Mouse (Mus musculus): Measurements from ENCODE around the gene Olfr31. TPM values are rescaled to one million over a fixed set of nuclear protein-coding genes. Genes with fewer than 3 reads are reported as not detected.

The Olfr31 gene
- total and polyA plus RNA-seq, 3 experiments = 0.16 TPM; not detected in 2

- no peak for TF ChIP-seq CTCF (IDR thresholded peaks at IDR 0.05; ENCODE audit: low read depth, low read length)
- no peak for TF ChIP-seq TAL1 (conservative IDR thresholded peaks at IDR 0.05; ENCODE audit: low read depth, low read length)
- TF ChIP-seq GATA2 (IDR thresholded peaks at IDR 0.05; ENCODE audit: borderline replicate concordance, low read depth, low read length) = no peak
- TF ChIP-seq GATA1 (IDR thresholded peaks at IDR 0.05; ENCODE audit: borderline replicate concordance, low read length) = no peak
- no peak for TF ChIP-seq POLR2AphosphoS5 (IDR thresholded peaks at IDR 0.05; ENCODE audit: insufficient replicate concordance, low read depth, low read length)
- no peak for ATAC-seq (ENCODE audit: extremely low read depth, insufficient number of reproducible peaks, low FRiP score, poor library complexity, severe bottlenecking)
- Histone ChIP-seq H3K27me3 (ENCODE audit: insufficient read depth, low read length) (no peaks in the 10 kb centered on the region), H3K9me3 (replicated peaks) (peaks cover 55% of the 10 kb centered on the region), H3K4me3 (ENCODE audit: low read depth, low read length) (no peak overlapping the region), H3K4me1 (ENCODE audit: insufficient read depth, low read depth, low read length) (no peaks in the 10 kb centered on the region), H3K36me3 (replicated peaks) (peaks cover 48% of the 10 kb centered on the region)
- no peak for DNase-seq (ENCODE audit: low spot score)
These were observed 31.3 kb downstream of the Olfr31 start for GRCm38 (mm10) chr14:14353740-14354510.

- peaks cover 47% of the 10 kb centered on the region for H3K9me3 ChIP-seq (replicated peaks)
- H3K27me3 ChIP-seq (ENCODE audit: insufficient read depth, low read length) = no peaks in the 10 kb centered on the region
- H3K4me1 ChIP-seq (ENCODE audit: insufficient read depth, low read depth, low read length) = no peaks in the 10 kb centered on the region
- ATAC-seq (ENCODE audit: extremely low read depth, insufficient number of reproducible peaks, low FRiP score, poor library complexity, severe bottlenecking) = no peak
- H3K36me3 ChIP-seq (replicated peaks) = peaks cover 40% of the 10 kb centered on the region
- no peak overlapping the region for H3K4me3 ChIP-seq (ENCODE audit: low read depth, low read length)
- TF ChIP-seq GATA1 (IDR thresholded peaks at IDR 0.05; ENCODE audit: borderline replicate concordance, low read length) = no peak
- TF ChIP-seq TAL1 (conservative IDR thresholded peaks at IDR 0.05; ENCODE audit: low read depth, low read length) = no peak
- TF ChIP-seq CTCF (IDR thresholded peaks at IDR 0.05; ENCODE audit: low read depth, low read length) = no peak
- TF ChIP-seq GATA2 (IDR thresholded peaks at IDR 0.05; ENCODE audit: borderline replicate concordance, low read depth, low read length) = no peak
- TF ChIP-seq POLR2AphosphoS5 (IDR thresholded peaks at IDR 0.05; ENCODE audit: insufficient replicate concordance, low read depth, low read length) = no peak
- no peak for DNase-seq (ENCODE audit: low spot score)
These were observed 32.1 kb downstream of the Olfr31 start for GRCm38 (mm10) chr14:14354511-14355359.

- Histone ChIP-seq H3K9me3 (replicated peaks) (peaks cover 41% of the 10 kb centered on the region), H3K4me3 (ENCODE audit: low read depth, low read length) (no peak overlapping the region), H3K36me3 (replicated peaks) (peaks cover 34% of the 10 kb centered on the region), H3K27me3 (ENCODE audit: insufficient read depth, low read length) (no peaks in the 10 kb centered on the region), H3K4me1 (ENCODE audit: insufficient read depth, low read depth, low read length) (no peaks in the 10 kb centered on the region)
- ATAC-seq (ENCODE audit: extremely low read depth, insufficient number of reproducible peaks, low FRiP score, poor library complexity, severe bottlenecking) (no peak), DNase-seq (ENCODE audit: low spot score) (no peak)
- TF ChIP-seq GATA2 (IDR thresholded peaks at IDR 0.05; ENCODE audit: borderline replicate concordance, low read depth, low read length) = no peak
- TF ChIP-seq GATA1 (IDR thresholded peaks at IDR 0.05; ENCODE audit: borderline replicate concordance, low read length) = no peak
- no peak for TF ChIP-seq POLR2AphosphoS5 (IDR thresholded peaks at IDR 0.05; ENCODE audit: insufficient replicate concordance, low read depth, low read length)
- TF ChIP-seq CTCF (IDR thresholded peaks at IDR 0.05; ENCODE audit: low read depth, low read length) = no peak
- TF ChIP-seq TAL1 (conservative IDR thresholded peaks at IDR 0.05; ENCODE audit: low read depth, low read length) = no peak
These were observed 32.7 kb downstream of the Olfr31 start for GRCm38 (mm10) chr14:14355360-14355646.

Other genes starting within 250 kb of the Olfr31 start
- 81.6 and 111 TPM in 2 replicates for gene Psmd6, start 201.8 kb upstream of the Olfr31 start, total RNA-seq (2014; fragmentation: Nextera tagmentation)
- gene Psmd6, start 201.8 kb upstream of the Olfr31 start, total RNA-seq (2017) = 264 and 265 TPM in 2 replicates
- gene Psmd6, start 201.8 kb upstream of the Olfr31 start, polyA plus RNA-seq (2012) = 77.1 and 83.0 TPM in 2 replicates
- gene Olfr720, start 136.0 kb upstream of the Olfr31 start, total RNA-seq (2014; fragmentation: Nextera tagmentation) = not detected in 2 replicates
- 0.06 and 0.11 TPM in 2 replicates for gene Olfr720, start 136.0 kb upstream of the Olfr31 start, total RNA-seq (2017)
- gene Olfr720, start 136.0 kb upstream of the Olfr31 start, polyA plus RNA-seq (2012) = not detected in 2 replicates
- 2.7 and 7.4 TPM in 2 replicates for gene Il3ra, start 23.4 kb downstream of the Olfr31 start, total RNA-seq (2014; fragmentation: Nextera tagmentation)
- gene Il3ra, start 23.4 kb downstream of the Olfr31 start, total RNA-seq (2017) = 10.4 and 11.2 TPM in 2 replicates
- gene Il3ra, start 23.4 kb downstream of the Olfr31 start, polyA plus RNA-seq (2012) = 97.2 and 105 TPM in 2 replicates
- gene Olfr721-ps1, start 78.5 kb downstream of the Olfr31 start, total RNA-seq (2014; fragmentation: Nextera tagmentation) = not detected in 2 replicates
- 0.16 TPM in 1 of 2 replicates, not detected in the other for gene Olfr721-ps1, start 78.5 kb downstream of the Olfr31 start, total RNA-seq (2017)
- not detected in 2 replicates for gene Olfr721-ps1, start 78.5 kb downstream of the Olfr31 start, polyA plus RNA-seq (2012)

All from G1E (cell line).